Mouse (Mus musculus) megakaryocyte, embryonic 14.5 days (primary cell): ENCODE results near the gene Tmod4. TPM values are rescaled to one million over a fixed set of nuclear protein-coding genes. Genes with fewer than 3 reads are reported as not detected.

Experiments used
- H3K27me3 ChIP-seq: replicated peaks from 2 replicates; pipeline ENCODE3; 2012; ENCODE audit warnings: inconsistent platforms
- H3K36me3 ChIP-seq: replicated peaks from 2 replicates; pipeline ENCODE3; 2012; ENCODE audit warnings: low read length, inconsistent platforms, mixed read lengths
- H3K4me1 ChIP-seq: 2 replicates; pipeline ENCODE4 v1.6.1; 2012; ENCODE audit warnings: inconsistent platforms
- H3K4me3 ChIP-seq: replicated peaks from 2 replicates; pipeline ENCODE3; 2012; ENCODE audit warnings: moderate library complexity, mild to moderate bottlenecking, inconsistent platforms
- H3K9me3 ChIP-seq: 2 replicates; pipeline ENCODE4 v1.6.1; 2012; ENCODE audit warnings: inconsistent platforms
- FLI1 ChIP-seq: IDR thresholded peaks from 2 replicates; pipeline ENCODE4 v1.6.1; 2012; ENCODE audit warnings: low read length, inconsistent platforms, mixed read lengths
- GATA1 ChIP-seq: IDR thresholded peaks from 3 replicates; pipeline ENCODE4 v1.6.1; 2012; ENCODE audit warnings: mixed read lengths, low read length, inconsistent platforms, borderline replicate concordance
- polyA plus RNA-seq: library from polyadenylated mRNA; stranded (reverse); fragments of >175 nt; gene quantifications from 2 replicates; pipeline ENCODE4 v1.2.3, GENCODE M21; 2012; ENCODE audit warnings: low replicate concordance; ENCODE audit not compliant: insufficient read depth

Tmod4 gene
- polyA plus RNA-seq, 1 experiment, result not detected

DNA sequence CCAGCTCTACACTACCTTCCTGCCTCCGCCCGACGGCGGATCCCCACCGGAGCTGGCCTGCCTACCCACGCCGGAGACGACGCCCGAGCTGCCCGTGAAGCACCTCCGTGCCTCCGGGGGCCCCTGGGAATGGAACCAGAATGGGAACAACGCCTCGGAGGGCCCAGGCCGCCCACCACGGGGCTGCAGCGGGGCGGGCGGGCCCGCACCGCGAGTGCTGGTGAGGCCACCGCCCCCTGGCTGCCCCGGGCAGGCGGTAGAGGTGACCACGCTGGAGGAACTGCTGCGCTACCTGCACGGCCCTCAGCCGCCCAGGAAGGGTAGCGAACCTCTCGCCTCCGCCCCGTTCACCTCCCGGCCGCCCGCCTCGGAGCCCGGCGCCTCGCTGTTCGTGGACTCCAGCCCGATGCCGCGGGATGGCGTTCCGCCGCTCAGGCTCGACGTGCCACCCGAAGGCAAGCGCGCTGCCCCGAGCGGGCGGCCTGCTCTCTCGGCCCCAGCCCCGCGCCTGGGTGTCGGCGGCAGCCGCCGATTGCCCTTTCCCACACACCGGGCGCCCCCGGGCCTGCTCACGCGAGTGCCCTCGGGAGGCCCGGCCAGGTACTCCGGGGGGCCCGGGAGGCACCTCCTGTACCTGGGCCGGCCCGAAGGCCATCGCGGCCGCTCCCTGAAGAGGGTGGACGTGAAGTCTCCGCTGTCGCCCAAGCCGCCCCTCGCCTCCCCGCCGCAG lies 48.4 kb downstream of the Tmod4 start:
- peaks cover 67% of the 10 kb centered on the region for H3K27me3 ChIP-seq
- H3K4me3 ChIP-seq, result peak overlapping the region; percentile 88

GRCm38 (mm10) chr3:95173256-95173949 lies 49.1 kb downstream of the Tmod4 start:
- H3K4me1 ChIP-seq, result peaks cover 48% of the 10 kb centered on the region
- H3K27me3 ChIP-seq, result peaks cover 60% of the 10 kb centered on the region
- H3K4me3 ChIP-seq, result peak overlapping the region; percentile 88
- no peaks in the 10 kb centered on the region for H3K36me3 ChIP-seq
- H3K9me3 ChIP-seq, result peaks cover 7% of the 10 kb centered on the region; the same call in 1 of the 2 replicates
- TF ChIP-seq GATA1 (no peak), FLI1 (no peak)

More for the DNA sequence above, 48.4 kb downstream of the Tmod4 start:
- no peak for TF ChIP-seq FLI1
- no peak for TF ChIP-seq GATA1
- Histone ChIP-seq H3K9me3 (peaks cover 7% of the 10 kb centered on the region; the same call in 1 of the 2 replicates), H3K36me3 (no peaks in the 10 kb centered on the region), H3K4me1 (peaks cover 51% of the 10 kb centered on the region)

DNA sequence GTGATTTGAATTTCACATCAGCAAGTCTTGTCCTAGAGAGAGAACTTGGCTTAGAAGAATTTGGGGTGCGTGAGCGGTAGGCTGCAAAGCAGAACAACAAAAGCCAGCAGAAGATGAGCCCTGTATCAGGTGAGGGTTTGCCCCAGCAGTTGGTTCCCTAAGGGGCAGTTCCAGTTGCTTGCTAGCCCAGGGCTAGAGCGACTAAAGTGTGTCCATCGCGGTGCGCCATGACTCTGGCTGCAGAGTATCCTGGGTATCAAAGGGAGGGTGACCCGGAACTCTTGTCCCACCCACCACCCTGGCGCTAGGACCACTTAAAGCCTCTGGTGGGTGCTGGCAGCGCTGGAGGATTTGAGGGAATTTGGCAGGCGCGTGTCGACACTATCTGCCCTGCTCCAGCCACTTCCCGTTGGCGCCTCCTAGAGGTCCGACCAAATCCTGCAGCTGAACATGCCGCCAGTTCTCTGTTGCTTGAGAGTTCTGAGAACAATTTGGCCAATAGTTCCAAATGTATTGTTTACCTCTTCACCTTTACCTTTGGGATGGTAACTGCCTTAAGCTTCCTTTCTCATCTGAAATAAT lies 49.8 kb downstream of the Tmod4 start:
- Histone ChIP-seq H3K27me3 (peaks cover 53% of the 10 kb centered on the region), H3K4me1 (peaks cover 48% of the 10 kb centered on the region), H3K9me3 (peaks cover 7% of the 10 kb centered on the region; the same call in 1 of the 2 replicates), H3K36me3 (no peaks in the 10 kb centered on the region), H3K4me3 (peak overlapping the region; percentile 88)
- TF ChIP-seq FLI1 (no peak), GATA1 (no peak)

GRCm38 (mm10) chr3:95176500-95176899 lies 52.2 kb downstream of the Tmod4 start:
- TF ChIP-seq FLI1 (no peak), GATA1 (no peak)
- Histone ChIP-seq H3K27me3 (peaks cover 29% of the 10 kb centered on the region), H3K9me3 (peaks cover 7% of the 10 kb centered on the region; the same call in 1 of the 2 replicates), H3K36me3 (peaks cover 8% of the 10 kb centered on the region), H3K4me1 (peaks cover 59% of the 10 kb centered on the region), H3K4me3 (no peak overlapping the region)

- H3K4me1 ChIP-seq, result peaks cover 59% of the 10 kb centered on the region
Observed at GRCm38 (mm10) chr3:95177583-95177982, 53.3 kb downstream of the Tmod4 start.

More at GRCm38 (mm10) chr3:95177583-95177982, 53.3 kb downstream of the Tmod4 start:
- Histone ChIP-seq H3K4me3 (no peak overlapping the region), H3K27me3 (peaks cover 18% of the 10 kb centered on the region), H3K36me3 (peaks cover 17% of the 10 kb centered on the region), H3K9me3 (peaks cover 4% of the 10 kb centered on the region; the same call in 1 of the 2 replicates)
- TF ChIP-seq GATA1 (no peak), FLI1 (no peak)

Other genes starting within 250 kb of the Tmod4 start
- 186 and 205 TPM in 2 replicates for gene Psmb4, start 237.5 kb upstream of the Tmod4 start, polyA plus RNA-seq
- 14.7 and 28.8 TPM in 2 replicates for gene Selenbp1, start 191.4 kb upstream of the Tmod4 start, polyA plus RNA-seq
- gene Rfx5, start 170.4 kb upstream of the Tmod4 start, polyA plus RNA-seq, result 0.45 TPM in 1 of 2 replicates, not detected in the other
- 1.4 and 2.1 TPM in 2 replicates for gene Pi4kb, start 149.7 kb upstream of the Tmod4 start, polyA plus RNA-seq
- 13.6 and 16.9 TPM in 2 replicates for gene Zfp687, start 109.0 kb upstream of the Tmod4 start, polyA plus RNA-seq
- gene Psmd4, start 81.9 kb upstream of the Tmod4 start, polyA plus RNA-seq, result 24.8 and 169 TPM in 2 replicates
- gene Pip5k1a, start 17.5 kb upstream of the Tmod4 start, polyA plus RNA-seq, result 6.3 and 16.2 TPM in 2 replicates
- gene Vps72, start 13.5 kb upstream of the Tmod4 start, polyA plus RNA-seq, result 231 and 749 TPM in 2 replicates
- gene Scnm1, start 9.5 kb downstream of the Tmod4 start, polyA plus RNA-seq, result 5.8 and 7.2 TPM in 2 replicates
- gene Lysmd1, start 9.6 kb downstream of the Tmod4 start, polyA plus RNA-seq, result 3.8 and 5.1 TPM in 2 replicates
- 34.2 TPM in 1 of 2 replicates, not detected in the other for gene Tnfaip8l2, start 17.9 kb downstream of the Tmod4 start, polyA plus RNA-seq
- 1.2 and 4.0 TPM in 2 replicates for gene Sema6c, start 36.0 kb downstream of the Tmod4 start, polyA plus RNA-seq
- 0.60 TPM in 1 of 2 replicates, not detected in the other for gene Gabpb2, start 93.4 kb downstream of the Tmod4 start, polyA plus RNA-seq
- 183 and 363 TPM in 2 replicates for gene Cdc42se1, start 104.3 kb downstream of the Tmod4 start, polyA plus RNA-seq
- 10.4 and 11.3 TPM in 2 replicates for gene Mllt11, start 107.7 kb downstream of the Tmod4 start, polyA plus RNA-seq
- gene Gm128, start 117.1 kb downstream of the Tmod4 start, polyA plus RNA-seq, result 1.7 and 3.7 TPM in 2 replicates
- gene Bnipl, start 126.7 kb downstream of the Tmod4 start, polyA plus RNA-seq, result 0.30 TPM in 1 of 2 replicates, not detected in the other
- gene Mindy1, start 156.9 kb downstream of the Tmod4 start, polyA plus RNA-seq, result 517 and 1,363 TPM in 2 replicates
- gene Prune1, start 157.6 kb downstream of the Tmod4 start, polyA plus RNA-seq, result 5.2 and 6.0 TPM in 2 replicates
- gene Anxa9, start 182.7 kb downstream of the Tmod4 start, polyA plus RNA-seq, result 0.66 TPM in 1 of 2 replicates, not detected in the other
- gene Cers2, start 190.3 kb downstream of the Tmod4 start, polyA plus RNA-seq, result 36.9 and 124 TPM in 2 replicates
- 2.3 and 6.3 TPM in 2 replicates for gene Setdb1, start 232.7 kb downstream of the Tmod4 start, polyA plus RNA-seq